Mouse (Mus musculus): ENCODE data around the gene Slc25a17.

- TF ChIP-seq CTCF (IDR thresholded peaks at IDR 0.05; ENCODE audit: extremely low read depth, insufficient read depth, insufficient read length, insufficient replicate concordance) (no peak), POLR2A (IDR thresholded peaks at IDR 0.05; ENCODE audit: low read depth, low read length) (no peak)
These were observed 3.7 kb downstream of the Slc25a17 start for GRCm38 (mm10) chr15:81356946-81357345.

Measured in spleen, adult 2 months (tissue).